Mouse (Mus musculus) testis, adult 2 months (tissue): ENCODE results near the gene Trim33.

Source experiments
- CTCF ChIP-seq: fragments of 200-500 bp; IDR thresholded peaks from 2 replicates; pipeline ENCODE4 v1.5.1; 2012; ENCODE audit warnings: low read depth, mild to moderate bottlenecking, inconsistent platforms, low read length, moderate library complexity; ENCODE audit not compliant: control insufficient read depth, insufficient read depth, insufficient replicate concordance
- POLR2A ChIP-seq: fragments of 200-500 bp; IDR thresholded peaks from 2 replicates; pipeline ENCODE4 v1.6.1; 2012; ENCODE audit warnings: low read depth, mild to moderate bottlenecking, inconsistent platforms, low read length, moderate library complexity; ENCODE audit not compliant: control insufficient read depth

GRCm38 (mm10) chr3:103402212-103402611 lies 123.1 kb downstream of the Trim33 start:
- TF ChIP-seq CTCF (no peak), POLR2A (no peak)
